Mouse (Mus musculus): ENCODE measurements at regions not wholly inside any gene's neighbourhood (a gene's known extent, or its start where the extent isn't known, plus 50 kb on each side); places are given as distances from the start of the nearest gene placed in this dataset.

DNA sequence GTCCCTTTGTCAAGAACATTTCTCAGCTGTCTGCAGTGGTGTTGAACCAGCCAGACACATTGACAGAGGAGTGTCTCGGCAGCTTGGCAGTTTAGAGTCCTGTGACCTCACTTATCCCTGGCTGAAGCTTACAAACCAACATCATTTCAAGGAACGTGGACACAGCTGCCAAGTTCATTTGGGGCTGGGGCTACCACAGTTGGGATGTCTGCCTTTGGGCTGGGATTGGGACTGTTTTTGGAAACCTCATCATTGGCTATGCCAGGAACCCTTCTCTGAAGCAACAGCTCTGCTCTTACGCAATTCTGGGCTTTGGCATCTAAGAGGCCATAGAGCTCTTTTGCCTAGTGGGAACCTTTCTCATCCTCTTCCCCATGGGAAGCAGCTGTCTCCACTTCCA lies 200.4 kb downstream of the Gm15262 start:
- no peak for DNase-seq (ENCODE audit: low read depth, low spot score)

DNA sequence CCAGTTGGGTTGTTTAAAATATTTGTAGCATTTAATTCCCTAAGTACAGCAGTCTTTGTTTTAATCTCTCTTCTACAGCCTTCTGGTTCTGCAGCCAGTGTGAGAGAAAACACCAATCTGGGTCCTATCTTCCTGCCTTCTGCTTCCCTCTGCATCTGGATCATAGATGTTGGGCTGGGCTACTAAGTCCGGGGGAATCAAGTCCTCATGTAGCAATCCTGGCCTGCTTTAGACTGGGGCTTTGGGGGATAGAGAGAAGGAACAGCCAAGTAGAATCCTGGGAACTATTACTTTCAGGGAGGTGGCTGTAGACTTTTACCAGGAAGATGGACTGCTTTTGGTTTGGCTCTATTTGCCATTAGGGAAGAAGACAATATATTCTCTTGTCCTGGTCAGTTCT lies 205.5 kb upstream of the Rai2 start:
- DNase-seq (ENCODE audit: low read depth, low spot score): no peak

DNA sequence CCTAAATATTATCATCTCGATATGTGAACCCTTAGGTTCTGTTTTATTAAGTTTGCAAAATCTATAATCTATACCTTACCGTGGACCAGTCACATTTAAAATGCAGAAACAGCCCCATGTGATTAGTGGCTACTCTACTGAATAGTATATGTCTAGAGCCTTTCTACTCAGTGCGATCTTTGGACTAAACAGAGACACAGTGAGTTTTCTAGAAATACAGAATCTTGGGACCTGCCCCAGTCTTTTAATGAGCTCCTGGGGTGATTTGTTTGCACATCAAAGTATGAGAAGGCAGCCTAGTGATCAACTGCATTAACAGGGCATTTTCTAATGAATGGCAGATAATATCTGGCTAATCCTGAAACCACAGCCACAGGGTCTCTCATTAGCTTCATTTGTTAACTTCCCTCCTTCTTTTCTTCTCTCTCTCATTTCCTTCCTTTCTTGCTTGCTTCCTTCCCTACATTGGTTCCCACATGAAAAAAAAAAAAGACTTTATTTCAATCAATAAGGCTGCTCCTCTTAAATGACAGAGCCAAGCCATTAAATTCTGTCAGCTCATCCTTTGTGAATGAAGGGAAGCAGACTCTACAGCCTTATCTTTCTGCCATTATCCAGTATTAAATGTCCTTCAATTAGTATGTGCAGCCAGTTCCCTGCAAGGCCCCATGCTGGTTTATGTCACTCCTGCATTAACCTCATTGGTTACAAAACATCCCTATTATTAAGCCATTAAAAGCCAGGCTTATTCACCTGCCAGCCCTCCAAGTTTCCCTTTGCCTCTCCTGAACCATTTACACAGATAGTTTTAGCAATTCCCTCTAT lies 193.2 kb upstream of the Rai2 start:
- no peak for DNase-seq (ENCODE audit: low read depth, low spot score)

DNA sequence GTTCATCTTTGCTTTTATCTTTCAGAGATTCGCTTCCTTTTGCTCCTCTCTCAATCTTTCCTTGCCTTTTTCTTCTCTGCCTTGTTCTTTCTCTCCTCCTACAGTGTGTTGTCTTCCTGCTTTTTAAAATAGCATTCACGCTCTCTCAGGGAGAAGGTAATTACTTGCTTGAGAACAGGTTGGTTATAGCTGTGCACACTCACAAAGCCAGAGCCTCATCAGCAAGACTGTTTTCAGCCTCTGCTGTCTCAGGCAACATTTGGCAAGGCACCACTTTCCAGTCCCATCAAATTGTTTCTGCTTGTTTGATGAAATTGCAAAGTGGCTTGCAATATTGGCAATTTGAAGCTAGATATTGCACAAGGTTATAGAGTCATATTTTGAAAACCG lies 192.6 kb upstream of the Rai2 start:
- DNase-seq (ENCODE audit: low read depth, low spot score): no peak

DNA sequence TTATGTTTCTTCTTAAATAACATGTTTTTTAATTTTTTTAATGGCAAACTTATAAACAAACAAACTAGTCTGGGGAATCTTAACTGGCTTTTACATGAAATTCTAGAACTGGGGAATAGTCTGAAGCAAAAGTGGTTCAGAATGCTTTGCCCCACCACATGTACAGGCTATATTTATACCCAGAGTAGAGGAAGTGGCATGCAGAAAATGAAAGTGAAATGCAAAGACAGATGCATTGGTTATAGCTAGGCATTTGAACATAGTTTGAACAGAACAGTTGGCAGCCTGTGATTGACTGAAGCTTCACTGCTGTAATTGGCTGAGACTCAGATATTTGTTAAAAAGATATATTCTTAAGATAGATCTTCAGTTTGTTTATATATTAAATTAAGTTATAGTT lies 179.6 kb upstream of the Rai2 start:
- DNase-seq (ENCODE audit: low read depth, low spot score): no peak

DNA sequence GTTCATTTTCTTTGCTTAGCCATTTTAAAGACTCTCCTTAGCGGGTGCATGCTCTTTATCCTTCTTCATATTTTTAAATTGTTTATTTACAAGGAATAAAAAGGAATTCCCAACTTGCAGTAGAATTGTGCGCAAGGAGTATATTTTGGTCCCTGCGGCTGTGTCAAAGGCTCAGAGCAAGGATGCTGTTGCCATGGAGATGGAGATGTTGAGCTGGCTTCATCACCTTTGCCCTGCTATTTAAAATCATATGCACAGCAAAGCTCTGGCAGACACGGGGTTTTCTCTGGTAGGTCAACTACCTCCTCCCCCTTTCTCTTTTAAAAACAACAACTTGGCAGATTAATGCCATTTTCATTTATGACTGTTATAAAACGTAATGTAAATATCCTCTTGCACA lies 160.0 kb upstream of the Rai2 start:
- no peak for DNase-seq (ENCODE audit: low read depth, low spot score)

DNA sequence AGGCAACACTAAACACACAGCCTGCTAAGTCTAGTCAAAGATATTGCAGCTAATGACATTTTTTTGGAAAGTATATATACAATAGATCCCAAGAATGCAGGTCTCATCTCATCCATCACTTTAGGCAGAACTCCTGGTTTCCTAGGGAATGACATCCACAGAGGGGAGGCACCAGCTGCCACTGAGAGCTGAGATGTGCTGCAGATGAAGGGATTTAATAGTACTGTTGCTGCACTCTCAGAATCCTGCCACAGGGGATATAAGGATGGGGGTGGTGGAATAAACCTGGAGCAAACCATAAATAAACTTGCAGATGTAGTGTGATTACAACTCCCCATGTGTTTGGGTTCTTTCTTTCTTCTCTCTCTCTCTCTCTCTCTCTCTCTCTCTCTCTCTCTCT lies 158.4 kb upstream of the Rai2 start:
- DNase-seq (ENCODE audit: low read depth, low spot score): no peak

DNA sequence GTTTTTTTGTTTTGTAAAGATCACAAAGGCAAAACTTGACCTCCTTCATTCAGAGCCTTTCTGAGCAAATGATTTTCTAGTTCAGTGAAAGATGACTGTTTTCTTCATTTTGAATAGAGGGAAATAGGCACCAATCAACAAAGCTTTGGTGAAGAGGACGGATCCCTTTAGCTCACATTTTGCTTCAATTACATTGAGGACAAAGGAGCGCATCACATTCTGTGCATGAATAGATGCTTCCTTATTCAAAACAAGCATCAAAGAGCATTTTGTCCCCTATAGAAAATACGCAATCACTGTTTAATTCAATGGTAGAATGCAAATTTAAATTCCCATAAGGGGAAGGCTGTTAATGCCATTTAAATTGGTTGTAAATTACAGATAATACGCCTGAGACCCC lies 150.4 kb upstream of the Rai2 start:
- DNase-seq (ENCODE audit: low read depth, low spot score): no peak

DNA sequence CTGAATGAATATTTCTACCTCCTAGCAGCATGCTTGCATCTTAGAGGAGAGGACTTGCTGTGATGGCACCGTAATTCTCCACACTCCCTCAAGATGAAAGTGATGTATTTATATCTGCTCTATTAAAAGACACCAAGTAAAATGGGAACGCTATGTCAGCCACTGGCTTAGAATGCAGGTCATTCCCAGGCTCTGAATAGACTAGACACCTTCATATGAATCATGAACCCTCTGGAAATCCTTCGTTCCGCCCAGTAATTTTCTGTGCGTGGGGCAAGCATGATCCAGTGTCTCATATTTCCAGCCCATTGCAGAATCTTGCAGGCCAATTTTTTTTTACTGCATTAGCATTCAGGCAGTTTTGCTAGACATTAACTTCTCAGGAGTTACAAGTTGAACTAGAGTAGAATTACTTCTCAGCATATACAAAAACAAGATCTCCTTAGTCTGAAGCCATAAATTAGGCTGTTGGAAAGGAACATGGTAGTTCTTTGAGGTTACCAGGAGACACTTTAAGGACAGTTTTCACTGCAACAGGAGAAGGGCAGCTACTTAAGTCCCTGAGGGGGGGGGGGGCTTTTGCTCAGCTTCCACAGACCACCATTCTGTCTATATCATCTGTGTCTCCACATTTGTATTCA lies 134.7 kb upstream of the Rai2 start:
- DNase-seq (ENCODE audit: low read depth, low spot score): peak; percentile 22

DNA sequence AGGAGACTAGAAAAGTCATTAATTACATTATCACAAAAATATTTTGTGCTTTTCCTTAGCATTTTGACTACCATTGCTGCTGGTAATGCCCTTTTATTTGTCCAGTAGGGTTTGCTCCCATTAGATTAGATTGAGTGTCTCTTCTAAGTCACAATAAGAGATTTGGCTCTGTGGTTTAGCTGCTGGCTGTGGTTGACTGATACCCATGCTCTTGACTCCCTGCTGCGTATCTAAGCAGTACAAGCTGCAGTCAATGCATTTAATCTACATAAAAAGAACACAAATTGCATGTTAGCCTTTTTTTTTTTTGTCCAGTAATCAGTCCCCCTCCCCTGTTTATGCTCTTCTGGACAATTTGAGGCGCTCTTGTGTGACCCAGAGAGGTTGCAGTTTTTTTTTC lies 133.0 kb upstream of the Rai2 start:
- no peak for DNase-seq (ENCODE audit: low read depth, low spot score)

DNA sequence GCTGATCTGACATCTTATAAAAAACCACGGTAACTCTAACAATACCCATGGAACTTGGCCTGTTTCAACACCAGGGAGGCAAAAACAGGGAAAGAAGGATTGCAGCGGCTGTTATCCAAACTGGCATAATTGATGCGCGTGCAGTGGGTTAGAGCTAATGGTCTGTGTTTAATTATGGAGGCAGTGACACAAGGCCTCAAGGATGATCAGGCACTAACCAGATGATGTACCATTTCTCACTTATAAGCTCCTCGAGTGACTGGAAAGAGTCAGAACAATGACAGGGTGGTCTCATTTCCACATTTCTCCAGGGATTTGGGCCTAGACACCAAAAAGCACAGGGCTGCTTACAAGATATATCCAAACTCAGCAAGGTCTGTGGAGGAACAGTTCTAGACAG lies 83.0 kb upstream of the Rai2 start:
- no peak for DNase-seq (ENCODE audit: low read depth, low spot score)

DNA sequence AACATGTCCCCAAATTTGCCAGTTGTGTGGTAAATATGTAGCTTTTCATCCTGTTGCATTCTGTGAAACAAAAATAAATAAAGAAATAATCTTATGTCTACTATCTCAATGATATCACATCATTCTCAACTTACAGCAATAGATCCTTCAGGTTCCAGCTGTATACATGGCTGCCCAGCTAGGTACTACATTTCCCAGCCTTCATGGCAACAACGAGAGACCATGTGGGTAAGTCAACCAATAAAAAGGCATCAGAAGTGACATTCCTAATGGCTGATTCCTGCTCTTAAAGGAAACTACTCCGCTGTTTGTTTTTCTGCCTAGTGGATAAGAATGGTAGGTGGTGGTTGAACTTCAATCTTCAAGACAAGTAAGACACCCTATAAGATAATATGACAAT lies 82.5 kb upstream of the Rai2 start:
- no peak for DNase-seq (ENCODE audit: low read depth, low spot score)

DNA sequence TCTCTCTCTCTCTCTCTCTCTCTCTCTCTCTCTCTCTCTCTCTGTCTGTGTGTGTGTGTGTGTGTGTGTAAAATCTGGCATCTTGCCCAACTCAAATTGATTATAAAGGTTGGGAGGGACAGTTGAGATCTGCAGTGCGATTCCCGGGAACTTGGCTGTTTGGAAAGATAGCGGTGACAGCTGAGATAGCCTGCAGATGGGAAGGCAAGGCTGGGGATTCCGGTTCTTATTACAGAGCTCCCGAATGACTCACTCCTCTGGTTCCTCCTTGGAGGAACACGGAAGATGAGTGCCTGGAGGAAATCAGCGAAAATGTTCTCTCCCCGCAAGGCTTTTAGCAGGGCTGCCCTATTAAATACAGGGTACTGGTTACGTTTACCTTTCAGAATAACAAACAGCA lies 81.2 kb upstream of the Rai2 start:
- no peak for DNase-seq (ENCODE audit: low read depth, low spot score)

DNA sequence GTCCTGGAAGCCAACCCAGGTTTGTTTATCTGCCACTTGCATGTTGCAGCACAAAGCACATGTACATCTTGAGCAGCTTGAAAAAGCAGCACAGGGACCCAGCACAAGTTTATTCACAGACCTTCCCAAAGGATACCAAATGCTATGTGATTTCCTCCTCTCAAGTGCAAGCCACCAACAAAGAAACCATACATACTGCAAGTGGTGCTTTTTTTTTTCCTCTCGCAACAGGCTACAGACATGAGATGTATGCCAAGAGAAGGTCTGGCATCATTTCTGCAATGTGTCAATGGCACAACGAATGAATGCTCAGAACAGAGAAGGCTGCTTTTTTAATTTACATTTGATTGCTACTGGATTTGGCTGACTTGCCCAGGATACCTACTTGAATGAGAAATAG lies 63.8 kb upstream of the Rai2 start:
- DNase-seq (ENCODE audit: low read depth, low spot score): no peak

DNA sequence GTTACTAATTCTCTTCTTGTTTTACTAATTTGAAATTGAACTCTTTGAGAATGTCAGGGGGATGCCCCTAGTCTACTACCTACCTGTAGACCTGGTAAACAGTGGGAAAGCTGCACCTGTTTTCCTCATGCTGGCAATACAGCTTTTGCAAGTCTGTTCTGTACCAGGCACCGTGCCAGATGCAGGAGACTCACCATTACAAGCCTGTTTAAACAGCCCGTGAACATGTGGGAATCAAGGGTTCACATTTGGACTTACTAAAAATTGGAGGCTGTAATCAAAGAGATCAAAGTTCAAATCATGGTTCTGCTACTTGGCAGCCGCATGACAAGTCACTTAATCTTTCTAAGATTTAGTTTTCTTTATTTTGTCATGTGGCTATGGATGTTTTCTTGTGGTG lies 56.8 kb upstream of the Rai2 start:
- no peak for DNase-seq (ENCODE audit: low read depth, low spot score)

DNA sequence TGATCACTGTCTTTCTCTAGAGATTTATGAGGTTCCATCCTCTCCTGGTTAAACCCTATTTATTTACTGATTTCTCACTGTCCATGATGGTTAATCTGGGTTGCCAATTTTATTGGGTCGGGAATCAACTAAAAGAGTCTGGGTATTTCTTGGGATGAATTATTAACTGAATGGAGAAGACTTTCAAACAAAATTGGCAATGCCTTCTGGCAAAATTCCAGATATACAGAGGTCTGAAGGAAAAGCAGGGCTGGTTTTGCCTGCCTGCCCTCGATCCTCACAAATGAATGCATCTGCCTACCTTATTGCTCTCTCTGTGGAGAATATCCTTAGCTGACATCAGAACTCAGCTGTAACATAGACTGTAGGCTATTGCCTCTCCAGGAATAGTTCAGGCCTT lies 54.9 kb upstream of the Rai2 start:
- DNase-seq (ENCODE audit: low read depth, low spot score): no peak

Measured in telencephalon, adult 2 months (tissue).